Mouse (Mus musculus): ENCODE results near the gene Olfr1419.

DNA sequence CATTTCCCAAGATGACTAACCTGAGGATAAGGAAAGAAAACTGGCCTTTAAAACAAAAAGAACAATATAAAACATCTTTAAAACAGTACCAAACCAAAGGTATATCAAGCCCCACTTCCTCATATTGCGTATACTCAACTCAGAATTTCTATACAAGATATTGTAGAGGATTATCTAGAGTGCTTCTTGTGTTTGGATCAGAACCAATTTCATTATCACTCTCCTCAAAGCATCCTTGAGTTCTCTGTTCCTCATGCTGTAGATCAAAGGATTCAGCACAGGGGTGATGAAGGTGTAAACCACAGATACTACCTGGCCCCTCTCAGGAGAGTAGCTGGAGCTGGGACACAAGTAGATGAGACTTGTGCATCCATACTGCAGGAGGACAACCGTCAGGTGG, 20.1 kb downstream of the Olfr1419 start:
- TF ChIP-seq CTCF (IDR thresholded peaks at IDR 0.05; ENCODE audit: borderline replicate concordance, control insufficient read depth, extremely low read depth, insufficient read depth, low read length, poor library complexity) (no peak), POLR2A (IDR thresholded peaks at IDR 0.05; ENCODE audit: control insufficient read depth, extremely low read depth, insufficient read depth, low read length, poor library complexity) (no peak)

Data from thymus, adult 2 months (tissue).